Mouse (Mus musculus): ENCODE results near the gene Mcat.
A peak's percentile ranks its signal among the peaks of the same experiment; 100 is the strongest.
"Not testable (repeated sequence)": the region's sequence is repeated elsewhere in the genome, so short reads cannot be mapped to it uniquely, and the experiment has no call there.

Mcat gene

GRCm38 (mm10) chr15:83509950-83510804 is 53.4 kb downstream of the Mcat start:
- peak; percentile 66 for DNase-seq (ENCODE audit: low spot score)

- DNase-seq (ENCODE audit: low spot score), result not testable (repeated sequence)
Measured at GRCm38 (mm10) chr15:83501483-83501882, 62.1 kb downstream of the Mcat start.

- no peak for DNase-seq (ENCODE audit: low spot score)
Measured at GRCm38 (mm10) chr15:83500352-83500751, 63.2 kb downstream of the Mcat start.

- DNase-seq (ENCODE audit: low spot score), result peak; percentile 49
Measured at GRCm38 (mm10) chr15:83499211-83499755, 64.3 kb downstream of the Mcat start.

- DNase-seq (ENCODE audit: low spot score), result no peak
Measured at GRCm38 (mm10) chr15:83497299-83497698, 66.3 kb downstream of the Mcat start.
